In the genomic region with DNA sequence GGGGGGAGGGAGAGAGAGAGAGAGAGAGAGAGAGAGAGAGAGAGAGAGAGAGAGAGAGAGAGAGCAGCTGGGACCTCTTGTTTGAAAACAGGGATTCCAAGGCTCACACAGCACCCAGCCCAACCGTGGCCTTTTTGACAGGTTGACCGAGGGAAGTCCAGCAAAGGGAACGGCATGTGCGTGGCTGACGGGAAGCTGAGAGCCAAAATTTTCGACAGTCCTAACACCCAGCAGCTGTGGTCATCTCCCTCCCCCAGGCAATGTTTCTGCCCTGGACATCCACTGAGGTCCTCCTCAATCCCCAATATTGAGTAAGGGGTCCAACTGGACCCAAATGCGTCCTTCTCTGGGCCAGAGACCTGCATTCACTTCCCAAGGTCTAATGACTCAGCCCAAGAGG, we compare ENCODE assay signal across 8 mouse cellular contexts.
DNase-seq lines count a peak whose midpoint lies in the region; ATAC-seq and TF ChIP-seq lines count a peak whose summit lies in the region.

No protein-coding gene starts in this region.

- H3K4me2 ChIP-seq in hindbrain, embryonic 11.5 days (replicated peaks; ENCODE audit: low read depth, low read length), result 0 out of 2 replicates have a peak overlapping the region, but pooled peaks have one; percentile 7
- no peak overlapping the region for H3K4me2 ChIP-seq in hindbrain, embryonic 16.5 days (ENCODE audit: low read length)
- H3K4me2 ChIP-seq in limb, embryonic 14.5 days (replicated peaks; ENCODE audit: low read depth, low read length, severe bottlenecking), result no peak overlapping the region

- no peaks in the 10 kb centered on the region for H3K9me3 ChIP-seq in hindbrain, embryonic 11.5 days (ENCODE audit: control insufficient read depth, low read length)
- no peaks in the 10 kb centered on the region for H3K9me3 ChIP-seq in hindbrain, embryonic 16.5 days (ENCODE audit: control insufficient read depth, low read length)
- no peaks in the 10 kb centered on the region for H3K9me3 ChIP-seq in limb, embryonic 14.5 days (ENCODE audit: control insufficient read depth, low read length)

- intact Hi-C loops in heart, postnatal 36 days (cut with DNase I), result no loop called here

- WGBS in hindbrain, embryonic 11.5 days, result 27% methylated on average over 7 of the region's 7 CpGs
- WGBS in hindbrain, embryonic 16.5 days, result 28% methylated on average over 7 of the region's 7 CpGs
- WGBS in limb, embryonic 14.5 days, result 45% methylated on average over 7 of the region's 7 CpGs
- 61% methylated on average over 7 of the region's 7 CpGs for WGBS in small intestine, adult 2 months

- H3K36me3 ChIP-seq in hindbrain, embryonic 11.5 days (ENCODE audit: control insufficient read depth, insufficient read depth, low read length), result no peaks in the 10 kb centered on the region
- H3K36me3 ChIP-seq in hindbrain, embryonic 16.5 days (ENCODE audit: control insufficient read depth, insufficient read depth, low read length), result no peaks in the 10 kb centered on the region
- H3K36me3 ChIP-seq in limb, embryonic 14.5 days (ENCODE audit: control insufficient read depth, insufficient read depth, low read length), result no peaks in the 10 kb centered on the region
- H3K36me3 ChIP-seq in small intestine, adult 2 months (ENCODE audit: control insufficient read depth, insufficient read depth, low read length), result no peaks in the 10 kb centered on the region

- no peak for DNase-seq in hindbrain, embryonic 11.5 days (ENCODE audit: low spot score)
- DNase-seq in heart, postnatal 36 days, result peak; percentile 20 to 33
- no peak for DNase-seq in limb, embryonic 14.5 days (ENCODE audit: low spot score)
- DNase-seq in ovary, postnatal 36 days (ENCODE audit: low spot score), result no peak
- DNase-seq in gastrocnemius, adult 18-20 months (ENCODE audit: low spot score), result no peak
- DNase-seq in right cerebral cortex, postnatal 25 days, result no peak

- no peak overlapping the region for H3K4me3 ChIP-seq in hindbrain, embryonic 11.5 days (ENCODE audit: low read depth, low read length)
- no peak overlapping the region for H3K4me3 ChIP-seq in hindbrain, embryonic 16.5 days (ENCODE audit: low read length)
- H3K4me3 ChIP-seq in limb, embryonic 14.5 days (replicated peaks; ENCODE audit: low read length), result no peak overlapping the region
- no peak overlapping the region for H3K4me3 ChIP-seq in small intestine, adult 2 months (ENCODE audit: low read depth, low read length)

- no peaks in the 10 kb centered on the region for H3K27me3 ChIP-seq in hindbrain, embryonic 11.5 days (ENCODE audit: control insufficient read depth, insufficient read depth, low read length)
- no peaks in the 10 kb centered on the region for H3K27me3 ChIP-seq in hindbrain, embryonic 16.5 days (replicated peaks; ENCODE audit: control insufficient read depth, insufficient read depth, low read length)
- no peaks in the 10 kb centered on the region for H3K27me3 ChIP-seq in limb, embryonic 14.5 days (ENCODE audit: control insufficient read depth, insufficient read depth, low read length)
- H3K27me3 ChIP-seq in small intestine, adult 2 months (ENCODE audit: control insufficient read depth, insufficient read depth, low read length), result no peaks in the 10 kb centered on the region

- TF ChIP-seq POLR2A in limb, embryonic 14.5 days (IDR thresholded peaks at IDR 0.05; ENCODE audit: borderline replicate concordance, extremely low read depth, insufficient read depth, insufficient read length), result no peak
- no peak for TF ChIP-seq POLR2A in small intestine, adult 2 months (IDR thresholded peaks at IDR 0.05; ENCODE audit: low read depth, low read length)

- TF ChIP-seq CTCF in small intestine, adult 2 months (IDR thresholded peaks at IDR 0.05; ENCODE audit: extremely low read depth, insufficient read length, insufficient replicate concordance, low read depth, low read length), result no peak

- peaks cover 20% of the 10 kb centered on the region for H3K4me1 ChIP-seq in hindbrain, embryonic 11.5 days (replicated peaks; ENCODE audit: control insufficient read depth, insufficient read depth, low read length)
- H3K4me1 ChIP-seq in hindbrain, embryonic 16.5 days (ENCODE audit: control insufficient read depth, insufficient read depth, low read depth, low read length), result peaks cover 23% of the 10 kb centered on the region
- H3K4me1 ChIP-seq in limb, embryonic 14.5 days (ENCODE audit: control insufficient read depth, insufficient read depth, low read length), result peaks cover 26% of the 10 kb centered on the region
- H3K4me1 ChIP-seq in small intestine, adult 2 months (ENCODE audit: control insufficient read depth, insufficient read depth, insufficient read length, low read length), result peaks cover 2% of the 10 kb centered on the region

- H3K9ac ChIP-seq in hindbrain, embryonic 11.5 days (ENCODE audit: low read depth, low read length), result no peak overlapping the region
- no peak overlapping the region for H3K9ac ChIP-seq in hindbrain, embryonic 16.5 days (ENCODE audit: low read depth, low read length)
- H3K9ac ChIP-seq in limb, embryonic 14.5 days (ENCODE audit: low read depth, low read length, severe bottlenecking), result no peak overlapping the region

- H3K27ac ChIP-seq in hindbrain, embryonic 11.5 days (ENCODE audit: low read depth, low read length), result no peak overlapping the region
- no peak overlapping the region for H3K27ac ChIP-seq in hindbrain, embryonic 16.5 days (ENCODE audit: low read depth, low read length)
- H3K27ac ChIP-seq in limb, embryonic 14.5 days (replicated peaks; ENCODE audit: low read depth, low read length), result 0 out of 2 replicates have a peak overlapping the region, but pooled peaks have one; percentile 48
- peak overlapping the region; percentile 76 for H3K27ac ChIP-seq in small intestine, adult 2 months (ENCODE audit: insufficient read depth, low read depth, low read length)

- ATAC-seq in hindbrain, embryonic 11.5 days (ENCODE audit: low FRiP score), result no peak; the same call in 1 of the 2 replicates
- no peak for ATAC-seq in hindbrain, embryonic 16.5 days
- ATAC-seq in limb, embryonic 14.5 days (ENCODE audit: low FRiP score, low read depth), result no peak

Comparison
In these comparisons a context has a peak if more than half of its experiments do, and no peak if none do; other contexts are left out.
1. DNase-seq: peak in heart, postnatal 36 days (2 of 2); none in hindbrain, embryonic 11.5 days (single experiment), limb, embryonic 14.5 days (single experiment), ovary, postnatal 36 days (single experiment), gastrocnemius, adult 18-20 months (single experiment) and right cerebral cortex, postnatal 25 days (single experiment).
2. H3K27ac ChIP-seq: peak in limb, embryonic 14.5 days (single experiment) and small intestine, adult 2 months (single experiment); none in hindbrain, embryonic 11.5 days (single experiment) and hindbrain, embryonic 16.5 days (single experiment).